Mouse (Mus musculus): ENCODE data around the gene Flrt2. TPM values are rescaled to one million over a fixed set of nuclear protein-coding genes. Genes with fewer than 3 reads are reported as not detected.

Flrt2 gene
- polyA plus RNA-seq, 2 experiments, result 0.44 to 0.63 TPM

- Histone ChIP-seq H3K27ac (no peak overlapping the region), H3K4me3 (ENCODE audit: insufficient read depth in 1 of 2, low read depth in 2 of 2, low read length in 2 of 2) (no peak overlapping the region), H3K27me3 (ENCODE audit: control insufficient read depth, insufficient read depth, low read length) (no peaks in the 10 kb centered on the region), H3K9me3 (ENCODE audit: control insufficient read depth, low read length) (no peaks in the 10 kb centered on the region), H3K4me2 (ENCODE audit: low read depth) (no peak overlapping the region), H3K9ac (replicated peaks) (no peak overlapping the region), H3K36me3 (replicated peaks; ENCODE audit: control insufficient read depth, insufficient read depth, low read depth) (no peaks in the 10 kb centered on the region), H3K4me1 (replicated peaks; ENCODE audit: control insufficient read depth in 2 of 2, insufficient read depth in 2 of 2, low read length in 1 of 2) (no peaks in the 10 kb centered on the region)
- ATAC-seq (ENCODE audit: insufficient read depth) (no peak), DNase-seq (ENCODE audit: low read depth in 3 of 3, low spot score in 3 of 3) (no peak)
- TF ChIP-seq CTCF (IDR thresholded peaks at IDR 0.05; ENCODE audit: low read depth), result no peak
- WGBS (ENCODE audit: insufficient replicate concordance), result 72% methylated on average over 8 of the region's 8 CpGs
Observed at GRCm38 (mm10) chr12:95737571-95737970, 45.5 kb downstream of the Flrt2 start.

GRCm38 (mm10) chr12:95738031-95738430 lies 46.0 kb downstream of the Flrt2 start:
- WGBS (ENCODE audit: insufficient replicate concordance), result 71% methylated on average over 5 of the region's 5 CpGs

GRCm38 (mm10) chr12:95738491-95739135 lies 46.6 kb downstream of the Flrt2 start:
- H3K27ac ChIP-seq, result no peak overlapping the region
- no peaks in the 10 kb centered on the region for H3K4me1 ChIP-seq (replicated peaks; ENCODE audit: control insufficient read depth in 2 of 2, insufficient read depth in 2 of 2, low read length in 1 of 2)
- no peaks in the 10 kb centered on the region for H3K9me3 ChIP-seq (ENCODE audit: control insufficient read depth, low read length)
- no peak for ATAC-seq (ENCODE audit: insufficient read depth)
- no peak for TF ChIP-seq CTCF (IDR thresholded peaks at IDR 0.05; ENCODE audit: low read depth)
- no peak for TF ChIP-seq EP300 (IDR thresholded peaks at IDR 0.05; ENCODE audit: low read depth)
- H3K4me2 ChIP-seq (ENCODE audit: low read depth), result no peak overlapping the region
- WGBS (ENCODE audit: insufficient replicate concordance), result 56% methylated on average over 7 of the region's 7 CpGs
- no peaks in the 10 kb centered on the region for H3K27me3 ChIP-seq (ENCODE audit: control insufficient read depth, insufficient read depth, low read length)
- DNase-seq (ENCODE audit: low read depth in 3 of 3, low spot score in 3 of 3), result no peak
- no peak overlapping the region for H3K9ac ChIP-seq (replicated peaks)
- H3K36me3 ChIP-seq (replicated peaks; ENCODE audit: control insufficient read depth, insufficient read depth, low read depth), result no peaks in the 10 kb centered on the region
- H3K4me3 ChIP-seq (ENCODE audit: insufficient read depth in 1 of 2, low read depth in 2 of 2, low read length in 2 of 2), result no peak overlapping the region

More at GRCm38 (mm10) chr12:95738031-95738430, 46.0 kb downstream of the Flrt2 start:
- Histone ChIP-seq H3K27ac (no peak overlapping the region), H3K9ac (replicated peaks) (no peak overlapping the region), H3K27me3 (ENCODE audit: control insufficient read depth, insufficient read depth, low read length) (no peaks in the 10 kb centered on the region), H3K4me3 (ENCODE audit: insufficient read depth in 1 of 2, low read depth in 2 of 2, low read length in 2 of 2) (no peak overlapping the region), H3K4me1 (replicated peaks; ENCODE audit: control insufficient read depth in 2 of 2, insufficient read depth in 2 of 2, low read length in 1 of 2) (no peaks in the 10 kb centered on the region), H3K4me2 (ENCODE audit: low read depth) (no peak overlapping the region), H3K9me3 (ENCODE audit: control insufficient read depth, low read length) (no peaks in the 10 kb centered on the region), H3K36me3 (replicated peaks; ENCODE audit: control insufficient read depth, insufficient read depth, low read depth) (no peaks in the 10 kb centered on the region)
- DNase-seq (ENCODE audit: low read depth in 3 of 3, low spot score in 3 of 3) (no peak), ATAC-seq (ENCODE audit: insufficient read depth) (no peak)
- TF ChIP-seq EP300 (IDR thresholded peaks at IDR 0.05; ENCODE audit: low read depth) (no peak), CTCF (IDR thresholded peaks at IDR 0.05; ENCODE audit: low read depth) (no peak)

- H3K27me3 ChIP-seq (ENCODE audit: control insufficient read depth, insufficient read depth, low read length), result no peaks in the 10 kb centered on the region
- 68% methylated on average over 5 of the region's 5 CpGs for WGBS (ENCODE audit: insufficient replicate concordance)
- H3K4me3 ChIP-seq (ENCODE audit: insufficient read depth in 1 of 2, low read depth in 2 of 2, low read length in 2 of 2), result no peak overlapping the region
- no peak overlapping the region for H3K27ac ChIP-seq
- H3K4me1 ChIP-seq (replicated peaks; ENCODE audit: control insufficient read depth in 2 of 2, insufficient read depth in 2 of 2, low read length in 1 of 2), result no peaks in the 10 kb centered on the region
- H3K36me3 ChIP-seq (replicated peaks; ENCODE audit: control insufficient read depth, insufficient read depth, low read depth), result no peaks in the 10 kb centered on the region
- ATAC-seq (ENCODE audit: insufficient read depth), result no peak
- no peak overlapping the region for H3K4me2 ChIP-seq (ENCODE audit: low read depth)
- H3K9ac ChIP-seq (replicated peaks), result no peak overlapping the region
- no peak for DNase-seq (ENCODE audit: low read depth in 3 of 3, low spot score in 3 of 3)
- TF ChIP-seq CTCF (IDR thresholded peaks at IDR 0.05; ENCODE audit: low read depth) (no peak), EP300 (IDR thresholded peaks at IDR 0.05; ENCODE audit: low read depth) (no peak)
- H3K9me3 ChIP-seq (ENCODE audit: control insufficient read depth, low read length), result no peaks in the 10 kb centered on the region
Observed at GRCm38 (mm10) chr12:95739739-95740138, 47.7 kb downstream of the Flrt2 start.

- no peak overlapping the region for H3K27ac ChIP-seq
- no peaks in the 10 kb centered on the region for H3K4me1 ChIP-seq (replicated peaks; ENCODE audit: control insufficient read depth in 2 of 2, insufficient read depth in 2 of 2, low read length in 1 of 2)
- no peak overlapping the region for H3K4me2 ChIP-seq (ENCODE audit: low read depth)
- no peak for ATAC-seq (ENCODE audit: insufficient read depth)
- no peak overlapping the region for H3K9ac ChIP-seq (replicated peaks)
- no peaks in the 10 kb centered on the region for H3K36me3 ChIP-seq (replicated peaks; ENCODE audit: control insufficient read depth, insufficient read depth, low read depth)
- no peak for DNase-seq (ENCODE audit: low read depth in 3 of 3, low spot score in 3 of 3)
- TF ChIP-seq CTCF (IDR thresholded peaks at IDR 0.05; ENCODE audit: low read depth) (no peak), EP300 (IDR thresholded peaks at IDR 0.05; ENCODE audit: low read depth) (no peak)
- no peak overlapping the region for H3K4me3 ChIP-seq (ENCODE audit: insufficient read depth in 1 of 2, low read depth in 2 of 2, low read length in 2 of 2)
- WGBS (ENCODE audit: insufficient replicate concordance), result 19% methylated on average over 11 of the region's 11 CpGs
- no peaks in the 10 kb centered on the region for H3K9me3 ChIP-seq (ENCODE audit: control insufficient read depth, low read length)
- H3K27me3 ChIP-seq (ENCODE audit: control insufficient read depth, insufficient read depth, low read length), result no peaks in the 10 kb centered on the region
Observed at GRCm38 (mm10) chr12:95741296-95741695, 49.3 kb downstream of the Flrt2 start.
